Mouse (Mus musculus) spleen, postnatal 4 days (tissue): Measurements from ENCODE around the gene Ryr3.

Experiments used
- DNase-seq, 2 experiments: peaks; one replicate each; pipeline ENCODE4 v3.0.0; 2022; ENCODE audit warnings: low spot score in 2 of 2

Ryr3 gene

GRCm38 (mm10) chr2:112910579-112910978 is 306.3 kb downstream of the Ryr3 start:
- DNase-seq, result no peak

- no peak for DNase-seq
These were observed 307.8 kb downstream of the Ryr3 start for GRCm38 (mm10) chr2:112909142-112909541.

GRCm38 (mm10) chr2:112900747-112901146 is 316.1 kb downstream of the Ryr3 start:
- DNase-seq, result no peak

GRCm38 (mm10) chr2:112884456-112885114 is 332.3 kb downstream of the Ryr3 start:
- no peak for DNase-seq

DNA sequence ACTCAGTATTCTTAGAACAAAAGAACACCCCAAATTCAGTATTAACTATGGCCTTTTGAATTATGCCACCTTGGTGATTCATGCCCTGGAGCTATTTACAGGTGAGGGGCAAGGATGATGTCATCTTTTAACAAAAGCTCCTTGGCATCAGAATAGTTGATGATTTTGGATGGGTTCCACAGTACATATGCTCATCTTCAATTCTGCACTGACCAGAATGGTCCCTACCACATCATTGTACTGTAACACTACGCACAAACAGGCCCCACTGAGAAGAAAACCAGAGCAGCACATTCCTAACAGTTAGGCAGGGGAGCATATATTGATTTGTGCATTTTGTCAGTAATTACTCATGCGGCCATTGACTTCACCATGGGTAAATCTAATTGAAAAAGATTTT is 335.1 kb downstream of the Ryr3 start:
- no peak for DNase-seq

GRCm38 (mm10) chr2:112881376-112881775 is 335.5 kb downstream of the Ryr3 start:
- no peak for DNase-seq

DNA sequence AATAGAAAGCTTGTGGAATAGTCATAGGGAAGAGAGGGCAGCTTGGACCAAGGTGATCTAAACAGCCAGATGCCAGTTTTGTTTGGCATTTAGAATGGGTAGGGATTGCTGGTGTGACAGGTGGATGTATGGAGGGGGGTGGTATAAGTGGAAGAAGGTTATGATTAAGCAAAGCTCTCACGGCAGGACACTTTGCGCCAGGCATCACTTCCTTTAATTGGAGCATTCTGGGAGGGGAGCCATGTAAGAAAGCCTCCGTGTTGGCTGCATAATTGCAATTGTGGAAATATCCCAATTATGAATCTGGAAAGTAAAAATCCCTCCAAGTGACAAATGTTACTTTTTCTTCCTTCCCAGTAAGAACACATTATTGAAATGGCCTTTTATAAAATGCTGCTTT is 339.5 kb downstream of the Ryr3 start:
- no peak for DNase-seq

- DNase-seq, result no peak
These were observed 350.8 kb downstream of the Ryr3 start for GRCm38 (mm10) chr2:112866043-112866551.

DNA sequence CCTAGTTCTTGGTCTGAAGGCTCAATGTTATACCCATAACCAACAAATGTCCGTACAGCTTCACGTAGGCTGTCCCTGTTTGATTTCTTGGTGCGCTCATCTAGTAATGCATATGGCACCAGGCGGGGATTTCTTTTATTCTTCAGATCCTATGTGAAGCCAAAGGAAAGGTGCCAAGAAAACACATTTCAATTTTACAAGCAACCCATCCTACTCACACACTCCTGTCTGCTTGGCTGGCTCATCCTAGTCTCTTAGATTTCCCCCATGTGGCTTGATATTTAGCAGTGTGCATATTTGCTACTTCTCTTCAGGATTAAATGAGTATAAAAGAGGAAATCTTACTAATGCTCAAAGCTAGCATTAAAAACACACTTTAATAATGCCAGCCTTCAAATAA is 355.1 kb downstream of the Ryr3 start:
- DNase-seq, result no peak

- DNase-seq, result no peak
These were observed 371.0 kb downstream of the Ryr3 start for GRCm38 (mm10) chr2:112845583-112846512.

DNA sequence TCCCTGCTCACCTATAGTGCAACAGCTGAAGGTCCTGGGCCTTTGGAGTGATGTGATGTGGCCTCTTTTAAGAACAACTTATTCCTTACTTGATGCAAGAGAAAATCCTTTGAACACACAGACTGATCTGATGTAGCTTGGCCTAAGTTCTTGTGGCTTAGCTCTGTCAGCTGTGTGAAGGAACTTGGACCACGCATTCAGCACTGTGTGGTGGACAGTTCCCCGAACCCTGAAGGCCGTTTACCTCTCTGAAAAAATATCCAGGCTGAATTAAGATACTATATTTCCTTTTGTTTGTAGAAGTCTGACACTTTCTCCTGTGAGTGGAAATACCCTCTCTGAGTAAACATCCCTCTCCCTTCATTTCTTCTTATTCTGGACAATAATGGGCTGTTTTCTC is 374.0 kb downstream of the Ryr3 start:
- DNase-seq, result no peak

DNA sequence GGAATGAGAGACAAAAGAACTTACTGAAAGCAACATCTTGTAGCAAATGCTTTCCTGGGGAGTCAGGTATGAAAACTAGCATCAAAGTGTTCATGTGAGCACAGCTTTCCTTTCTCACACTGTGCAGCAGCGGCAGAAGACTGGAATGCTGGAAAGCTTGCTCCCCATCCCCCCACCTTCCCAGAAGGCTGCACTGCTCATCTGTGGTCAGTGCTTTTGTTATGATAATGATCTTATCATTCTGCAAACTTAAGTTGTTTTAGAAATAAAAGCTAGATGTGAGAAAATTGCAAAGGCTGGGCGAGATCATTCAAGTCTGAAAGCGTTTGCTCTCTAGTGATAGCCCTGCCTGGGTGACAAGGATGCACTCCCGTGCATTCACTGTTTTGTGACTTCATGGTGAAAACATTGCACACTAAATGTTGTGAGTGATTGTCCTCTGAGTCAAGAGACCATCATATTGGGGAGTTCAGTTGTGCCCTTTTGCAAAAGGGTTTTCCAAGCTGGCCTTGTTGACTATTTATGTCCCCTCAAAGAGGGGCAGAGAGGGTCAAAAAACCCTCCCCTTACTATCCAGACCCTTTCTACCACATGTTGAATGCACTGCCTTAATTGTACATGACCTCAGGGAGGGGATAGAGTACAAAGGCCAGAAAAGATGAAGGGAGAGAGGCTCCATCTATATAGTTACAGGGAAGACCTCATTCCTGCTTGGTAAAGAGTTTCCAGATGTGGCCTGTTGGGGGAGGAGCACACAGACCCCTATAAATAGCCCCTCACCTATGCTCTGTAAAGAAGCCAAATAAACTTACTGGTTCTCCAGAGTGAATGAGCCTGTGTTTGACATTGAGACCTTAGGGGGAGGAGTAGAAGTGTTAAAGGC is 385.2 kb downstream of the Ryr3 start:
- DNase-seq, result no peak

- DNase-seq, result no peak
These were observed 390.3 kb downstream of the Ryr3 start for GRCm38 (mm10) chr2:112826571-112826970.

DNA sequence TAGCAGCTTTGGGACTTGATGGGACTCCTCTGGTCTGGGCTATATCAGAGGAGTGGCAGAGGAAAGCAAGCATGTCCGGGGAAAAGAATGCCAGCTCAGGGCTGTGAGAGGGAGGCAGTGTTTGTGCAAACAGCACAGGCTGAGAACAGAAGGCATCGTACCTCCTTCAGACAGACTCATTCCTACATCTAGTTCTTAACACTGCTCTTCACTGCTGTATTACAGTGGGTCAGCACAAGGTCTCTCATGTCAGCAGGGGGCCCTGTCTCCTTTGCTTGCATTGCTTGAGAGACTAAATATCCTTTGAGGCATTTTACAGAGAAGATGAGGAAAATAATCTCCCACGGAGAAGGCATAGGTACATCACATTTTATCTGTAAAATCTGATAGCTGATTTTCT is 394.2 kb downstream of the Ryr3 start:
- no peak for DNase-seq

GRCm38 (mm10) chr2:112819059-112819458 is 397.8 kb downstream of the Ryr3 start:
- DNase-seq, result no peak

DNA sequence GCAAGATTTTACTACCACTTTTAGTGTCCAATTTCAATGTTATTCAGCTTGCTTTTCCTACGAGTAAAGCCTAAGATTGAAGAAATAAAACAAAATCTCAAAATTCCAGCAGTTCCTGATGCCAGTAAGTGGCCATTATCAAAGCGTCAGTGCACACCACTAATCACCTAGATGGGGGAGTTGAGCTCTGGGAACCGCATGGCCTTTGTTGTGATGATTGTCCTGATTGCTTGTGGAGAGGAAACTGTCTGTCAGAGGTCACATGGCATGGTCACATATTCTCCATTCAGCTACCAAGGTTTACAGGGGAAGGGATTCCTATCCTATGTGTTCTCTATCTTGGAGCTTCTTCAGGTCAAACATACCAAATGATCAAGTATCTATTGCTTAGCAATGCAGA is 399.9 kb downstream of the Ryr3 start:
- no peak for DNase-seq

DNA sequence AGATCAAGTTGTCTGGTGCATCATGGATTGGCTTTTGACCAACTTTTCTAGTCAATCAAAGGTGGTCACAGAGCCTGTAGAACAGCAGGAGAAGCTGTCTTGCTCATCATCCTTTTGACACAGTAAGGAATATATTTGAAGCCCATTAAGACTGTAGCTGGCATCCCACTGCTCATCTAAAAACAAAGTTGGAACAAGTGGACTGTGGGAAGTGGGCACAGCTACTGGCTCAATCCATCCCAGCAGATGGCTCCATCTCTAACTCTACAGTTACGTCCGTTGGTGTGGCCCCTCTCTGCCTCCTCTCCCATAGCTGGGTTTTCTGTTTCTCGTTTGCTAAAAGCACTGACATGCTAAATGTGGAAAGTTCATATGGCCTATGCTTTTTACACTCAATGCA is 400.9 kb downstream of the Ryr3 start:
- DNase-seq, result no peak

GRCm38 (mm10) chr2:112812637-112813402 is 404.1 kb downstream of the Ryr3 start:
- DNase-seq, result no peak

DNA sequence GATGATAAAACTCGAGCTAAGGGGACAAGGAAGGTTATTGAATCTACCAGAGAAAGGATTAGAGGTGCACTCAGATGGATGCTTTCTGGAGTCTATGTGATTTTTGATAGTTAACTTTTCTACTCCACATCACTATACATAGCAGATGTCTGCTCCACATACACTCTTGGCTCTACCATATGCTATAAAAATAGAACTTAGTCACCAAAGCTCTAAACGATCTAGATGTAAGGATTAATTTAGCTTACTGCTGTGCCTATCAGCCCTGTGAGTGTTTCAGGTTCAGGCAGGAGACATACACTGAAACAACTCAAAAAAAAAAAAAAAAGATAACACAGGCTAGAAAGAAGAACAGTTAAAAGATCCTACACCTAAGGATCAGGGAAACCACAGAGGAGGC is 410.9 kb downstream of the Ryr3 start:
- DNase-seq, result no peak

DNA sequence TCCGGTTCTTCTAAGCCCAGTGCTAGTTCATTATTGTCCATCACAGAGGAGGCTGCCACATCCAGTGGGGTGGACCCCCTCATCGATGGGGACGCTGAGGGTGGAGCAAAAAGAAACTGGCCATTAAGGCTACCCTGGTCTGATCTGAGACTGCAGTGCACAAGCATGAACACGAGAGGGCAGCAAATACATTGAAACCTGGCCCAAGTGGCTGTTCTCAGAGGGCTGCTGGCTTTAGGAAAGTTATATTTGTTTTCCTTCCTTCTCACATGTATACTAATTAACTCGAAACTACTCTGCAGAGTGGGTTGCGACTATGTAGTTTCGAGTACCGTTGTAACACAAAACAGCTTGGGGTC is 416.9 kb downstream of the Ryr3 start:
- DNase-seq, result peak; percentile 19 to 64

DNA sequence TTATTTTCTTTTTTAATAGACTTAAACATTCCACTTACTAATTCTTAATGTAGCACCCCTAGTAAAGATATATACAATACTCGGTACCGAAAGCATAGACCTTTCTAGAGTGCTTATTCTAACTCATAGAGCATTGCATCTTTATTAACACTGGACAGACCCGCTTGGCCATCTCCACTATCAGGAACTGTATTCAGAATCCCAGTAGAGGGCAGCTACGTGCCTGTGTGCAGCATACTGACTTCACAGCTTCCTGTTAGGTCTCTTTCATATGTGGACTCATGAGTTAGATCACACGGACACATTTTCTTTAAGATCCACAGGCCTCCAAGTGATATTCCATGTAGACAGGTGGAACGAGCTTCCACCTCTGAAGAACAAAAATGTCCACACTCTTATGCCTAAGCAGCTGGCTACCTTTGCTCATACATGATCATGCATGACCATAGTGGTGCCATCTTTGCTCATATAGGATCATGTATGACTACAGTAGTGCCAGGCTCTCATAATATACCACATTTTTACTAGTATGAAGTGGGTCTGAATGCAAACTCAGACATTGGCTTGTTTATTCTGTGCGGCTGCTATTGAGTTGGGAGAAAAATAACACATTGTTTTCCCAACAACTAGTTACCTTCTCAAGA is 417.4 kb downstream of the Ryr3 start:
- DNase-seq, result no peak
